Mouse (Mus musculus): Measurements from ENCODE around the gene Zfp316.

GRCm38 (mm10) chr5:143308825-143309224, 39.0 kb upstream of the Zfp316 start:
- no peak for TF ChIP-seq POLR2A (IDR thresholded peaks at IDR 0.05; ENCODE audit: insufficient read length, low read depth)
- TF ChIP-seq MAX (IDR thresholded peaks at IDR 0.05; ENCODE audit: low read depth) = no peak
- no peak for TF ChIP-seq MYOG (IDR thresholded peaks at IDR 0.05; ENCODE audit: control insufficient read depth in 1 of 3, insufficient read depth in 1 of 3, insufficient read length in 2 of 3, low read depth in 2 of 3)
- TF ChIP-seq USF1 (IDR thresholded peaks at IDR 0.05; ENCODE audit: low read depth) = no peak
- no peak for TF ChIP-seq POLR2AphosphoS2 (IDR thresholded peaks at IDR 0.05; ENCODE audit: insufficient read length, low read depth)
- no peak for TF ChIP-seq MYOD1 (IDR thresholded peaks at IDR 0.05; ENCODE audit: control insufficient read depth in 1 of 3, insufficient read length in 2 of 3, low read depth in 2 of 3)
- TF ChIP-seq E2F4 (IDR thresholded peaks at IDR 0.05; ENCODE audit: insufficient read depth) = no peak
- TF ChIP-seq REST (IDR thresholded peaks at IDR 0.05; ENCODE audit: insufficient read depth, insufficient read length) = no peak
- TF ChIP-seq TCF12 (IDR thresholded peaks at IDR 0.05; ENCODE audit: insufficient read depth, poor library complexity, severe bottlenecking) = no peak
- no peak for TF ChIP-seq SRF (IDR thresholded peaks at IDR 0.05; ENCODE audit: control insufficient read depth, insufficient read length, low read depth)
